Mouse (Mus musculus) retina, postnatal 1 day (tissue): Measurements from ENCODE around the gene Eif4g3.

Source experiments
- DNase-seq: peaks from one replicate; pipeline ENCODE4 v3.0.0-alpha.2; 2012

Gene Eif4g3

DNA sequence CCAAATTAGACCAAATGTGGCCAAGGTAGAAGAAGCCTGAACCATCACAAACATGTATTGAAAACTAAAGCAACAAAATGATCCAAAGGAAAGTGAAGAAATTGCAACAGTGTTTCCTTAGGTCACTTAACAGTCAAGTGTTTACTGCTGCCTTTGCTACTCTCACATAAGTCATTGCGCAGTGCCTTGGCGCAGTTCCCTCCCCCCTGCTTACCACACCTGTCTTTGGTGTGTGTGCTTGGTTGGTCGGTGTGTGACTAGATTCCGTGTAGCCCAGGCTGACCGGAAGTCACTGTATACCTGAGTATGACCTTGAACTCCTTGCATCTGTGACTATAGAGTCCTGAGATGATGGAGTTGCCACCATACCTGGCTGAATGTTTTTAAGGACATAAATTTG, 186.6 kb downstream of the Eif4g3 start:
- no peak for DNase-seq

DNA sequence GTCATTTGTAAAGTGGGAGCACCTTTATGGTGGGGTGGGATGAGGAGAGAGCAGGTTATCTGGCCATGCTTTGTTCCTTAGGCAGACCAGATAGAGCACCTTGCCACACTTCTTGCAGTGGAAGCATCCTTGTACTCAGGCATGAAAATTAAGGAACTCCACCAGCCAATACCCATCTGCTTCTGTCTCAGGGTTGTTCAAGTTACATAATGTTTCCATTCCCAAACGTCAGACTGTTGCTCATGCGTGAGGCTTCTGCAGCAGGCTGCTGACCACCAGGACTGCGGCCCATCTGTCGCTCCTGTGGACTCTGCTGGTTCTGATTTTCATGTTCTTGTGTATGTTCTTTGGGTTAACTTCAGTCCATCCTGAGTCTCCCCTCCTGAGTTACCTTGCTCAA, 187.9 kb downstream of the Eif4g3 start:
- no peak for DNase-seq

DNA sequence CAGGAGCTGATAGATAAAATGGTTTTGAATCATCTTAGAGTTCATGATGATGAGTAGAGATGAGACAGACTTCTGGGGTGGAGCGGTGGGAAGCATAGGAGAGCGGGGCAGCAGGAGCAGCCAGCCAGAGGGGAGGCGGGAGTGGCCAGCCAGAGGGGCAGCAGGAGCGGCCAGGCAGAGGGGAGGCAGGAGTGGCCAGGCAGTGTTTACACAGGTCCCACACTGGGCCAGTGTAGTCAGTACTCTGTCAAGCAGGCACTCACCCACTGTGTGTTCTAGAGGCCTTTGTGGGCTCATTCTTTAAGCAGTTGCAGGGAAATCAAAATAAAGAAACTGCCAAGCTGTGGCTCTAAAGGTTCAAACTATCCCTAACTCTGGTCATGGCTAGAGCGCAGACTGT, 191.2 kb downstream of the Eif4g3 start:
- no peak for DNase-seq

DNA sequence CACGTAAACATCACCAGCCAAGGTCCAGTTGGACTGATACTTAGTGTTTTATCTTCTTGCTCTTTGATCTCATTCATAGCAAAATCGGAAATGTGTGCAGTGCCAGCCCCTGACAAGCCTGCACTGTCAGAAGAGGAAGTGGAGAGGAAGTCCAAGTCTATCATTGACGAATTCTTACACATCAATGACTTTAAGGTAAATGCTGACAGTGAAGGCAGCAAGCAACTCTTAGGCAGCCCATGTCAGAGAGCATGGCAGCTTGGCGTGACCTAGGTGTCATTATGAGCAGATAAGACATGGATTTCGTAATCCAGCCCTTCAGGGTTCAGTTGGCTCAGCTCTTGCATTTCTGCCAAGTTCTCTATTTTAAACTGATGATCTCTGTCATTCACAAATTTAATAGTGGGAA, 191.8 kb downstream of the Eif4g3 start:
- DNase-seq, result no peak

DNA sequence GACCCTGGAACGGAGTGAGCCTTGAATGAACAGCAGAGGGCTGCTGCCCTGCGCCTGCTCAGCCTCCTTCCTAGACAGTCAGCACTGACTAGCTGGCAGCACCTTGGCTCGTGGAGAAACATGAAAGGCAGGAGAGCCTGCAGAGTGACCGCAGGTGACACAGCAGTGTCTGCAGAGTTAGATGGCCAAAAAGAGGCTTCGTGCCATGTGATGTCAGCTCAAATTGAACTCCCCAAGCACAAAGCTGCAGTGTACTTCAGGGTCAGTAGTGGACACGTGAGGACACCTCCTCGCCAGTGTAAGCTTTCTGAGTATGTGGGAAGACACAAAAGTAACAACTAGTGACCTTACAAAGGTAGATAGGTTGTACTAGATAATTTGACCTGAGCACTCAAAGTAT, 193.1 kb downstream of the Eif4g3 start:
- DNase-seq, result no peak

DNA sequence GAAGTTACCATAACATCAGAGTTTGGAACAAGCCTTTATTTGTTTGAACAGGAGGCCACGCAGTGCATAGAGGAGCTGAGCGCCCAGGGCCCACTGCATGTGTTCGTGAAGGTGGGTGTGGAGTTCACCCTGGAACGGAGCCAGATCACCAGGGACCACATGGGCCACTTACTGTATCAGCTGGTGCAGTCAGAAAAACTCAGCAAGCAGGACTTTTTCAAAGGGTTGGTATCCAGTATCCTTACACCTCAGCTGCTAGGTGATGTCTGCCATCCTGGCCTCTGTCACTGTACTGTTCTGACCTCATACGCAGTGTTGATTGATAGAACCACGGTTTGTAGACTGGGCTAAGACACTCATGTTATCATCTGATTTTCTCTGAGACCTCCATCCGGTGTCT, 195.2 kb downstream of the Eif4g3 start:
- no peak for DNase-seq

DNA sequence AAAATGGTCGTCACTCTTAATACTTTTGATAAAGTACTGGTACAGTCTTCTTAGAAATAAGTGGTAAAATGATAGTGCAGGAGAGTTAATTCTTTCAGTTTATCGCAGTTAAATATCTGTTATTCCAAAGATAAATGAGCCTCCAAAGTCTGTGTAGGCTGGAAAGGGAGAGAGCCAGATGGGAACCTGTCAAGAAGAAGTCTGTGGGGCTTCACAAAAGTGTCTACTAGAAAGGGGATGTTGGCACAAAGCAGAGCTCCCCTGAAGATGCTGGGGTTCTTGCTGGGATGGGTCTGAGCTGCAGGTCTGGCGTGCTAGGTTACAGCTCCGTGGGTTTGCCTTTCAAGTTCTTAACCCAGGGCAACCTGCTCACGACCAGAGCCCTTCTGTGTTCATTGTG, 199.7 kb downstream of the Eif4g3 start:
- no peak for DNase-seq

DNA sequence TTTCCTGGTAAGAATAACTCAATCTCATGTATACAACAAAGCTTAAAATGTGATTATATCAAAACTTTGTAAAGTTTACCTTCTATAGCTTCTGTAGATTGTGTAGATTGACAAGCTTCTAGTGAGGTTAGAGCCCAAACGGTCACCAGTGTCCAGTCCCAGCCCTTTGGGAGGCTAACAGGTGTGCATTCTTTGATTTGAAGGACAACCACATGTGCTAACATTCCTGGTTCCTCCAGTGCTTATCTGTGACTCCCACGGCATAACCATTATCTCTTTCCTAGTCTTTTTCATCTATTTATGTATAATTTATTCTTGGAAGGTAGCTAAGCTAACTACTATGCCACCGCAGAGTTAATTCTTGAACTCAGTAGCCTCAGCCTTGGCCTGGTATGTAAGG, 207.9 kb downstream of the Eif4g3 start:
- no peak for DNase-seq

DNA sequence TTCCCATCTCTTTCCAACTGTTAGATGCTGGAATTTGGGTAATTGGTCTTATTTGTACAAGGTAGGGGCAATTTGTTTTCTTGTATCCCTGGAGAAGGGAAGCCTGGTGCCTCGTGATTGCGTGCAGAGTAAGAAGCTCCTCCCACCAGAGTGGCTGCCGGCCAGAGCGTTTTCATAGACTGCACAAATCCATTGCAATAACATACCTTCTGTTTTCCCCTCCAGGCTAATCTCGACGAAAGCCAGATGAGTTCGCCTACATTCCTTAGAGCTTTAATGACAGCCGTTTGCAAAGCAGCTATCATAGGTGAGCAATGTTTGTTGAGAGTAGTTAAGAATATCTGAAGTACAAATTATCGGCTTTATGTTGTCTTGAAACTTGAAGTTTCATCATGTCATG, 208.9 kb downstream of the Eif4g3 start:
- no peak for DNase-seq

DNA sequence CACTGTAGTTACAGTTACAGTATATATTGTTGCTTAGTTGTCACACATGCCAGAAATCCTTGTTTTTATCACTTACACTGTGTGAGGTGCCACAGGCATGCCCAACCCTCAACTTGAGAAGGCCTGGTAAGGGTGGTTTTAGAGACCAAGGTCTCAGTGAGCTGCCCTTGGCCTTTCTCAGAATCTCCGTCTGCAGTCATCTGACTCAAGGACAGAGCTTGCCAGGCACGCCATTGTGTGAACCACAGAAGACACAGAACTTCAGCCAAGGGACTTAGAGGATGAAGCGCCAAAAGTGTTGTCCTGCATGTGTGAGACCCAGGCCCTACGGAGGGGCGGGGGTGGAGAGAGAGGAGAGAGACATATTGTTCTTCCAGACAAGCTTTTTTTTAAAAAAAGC, 217.3 kb downstream of the Eif4g3 start:
- no peak for DNase-seq

DNA sequence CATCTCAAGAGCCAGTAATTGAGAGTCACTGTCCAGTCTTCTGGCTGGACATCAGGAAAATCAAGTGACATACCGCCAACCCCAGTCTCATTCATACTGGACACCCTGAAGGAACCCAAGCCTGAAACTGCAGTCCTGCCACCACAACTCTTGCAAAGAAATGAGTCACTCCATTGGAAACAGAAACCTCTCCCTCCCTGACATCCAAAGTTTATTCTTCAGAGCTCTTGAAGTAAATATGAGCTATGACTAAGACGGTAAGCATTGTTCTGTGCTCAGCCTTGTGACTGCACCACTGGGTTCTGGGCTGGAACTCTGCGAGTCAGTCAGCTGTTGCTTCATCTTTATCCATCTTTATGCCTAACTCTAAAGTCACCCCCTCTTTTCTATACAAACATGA, 221.0 kb downstream of the Eif4g3 start:
- no peak for DNase-seq

DNA sequence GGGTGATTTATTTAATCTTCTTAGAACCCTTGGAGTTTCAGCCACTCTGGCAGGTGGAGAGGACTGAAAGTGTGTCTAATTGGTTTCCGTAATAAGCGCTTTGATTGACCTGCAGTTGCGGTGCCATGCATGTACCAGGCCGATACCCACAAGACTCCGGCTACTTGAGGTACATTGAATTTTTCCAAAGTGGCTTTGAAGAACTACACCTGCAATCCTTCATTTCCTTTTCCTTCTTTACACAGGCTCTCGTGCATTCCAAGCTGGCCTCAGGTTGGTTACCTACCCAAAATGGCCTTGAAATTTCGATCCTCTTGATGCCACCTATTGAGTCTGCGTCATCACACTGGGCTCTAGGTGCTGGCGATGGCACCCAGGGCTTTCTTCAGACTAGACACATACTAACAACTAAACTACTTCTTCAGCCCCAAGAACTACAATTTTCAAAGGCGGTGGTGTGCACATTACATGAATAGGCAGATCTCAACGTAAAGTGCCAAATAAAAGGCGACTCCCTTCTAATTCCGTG, 222.9 kb downstream of the Eif4g3 start:
- DNase-seq, result peak; percentile 36

DNA sequence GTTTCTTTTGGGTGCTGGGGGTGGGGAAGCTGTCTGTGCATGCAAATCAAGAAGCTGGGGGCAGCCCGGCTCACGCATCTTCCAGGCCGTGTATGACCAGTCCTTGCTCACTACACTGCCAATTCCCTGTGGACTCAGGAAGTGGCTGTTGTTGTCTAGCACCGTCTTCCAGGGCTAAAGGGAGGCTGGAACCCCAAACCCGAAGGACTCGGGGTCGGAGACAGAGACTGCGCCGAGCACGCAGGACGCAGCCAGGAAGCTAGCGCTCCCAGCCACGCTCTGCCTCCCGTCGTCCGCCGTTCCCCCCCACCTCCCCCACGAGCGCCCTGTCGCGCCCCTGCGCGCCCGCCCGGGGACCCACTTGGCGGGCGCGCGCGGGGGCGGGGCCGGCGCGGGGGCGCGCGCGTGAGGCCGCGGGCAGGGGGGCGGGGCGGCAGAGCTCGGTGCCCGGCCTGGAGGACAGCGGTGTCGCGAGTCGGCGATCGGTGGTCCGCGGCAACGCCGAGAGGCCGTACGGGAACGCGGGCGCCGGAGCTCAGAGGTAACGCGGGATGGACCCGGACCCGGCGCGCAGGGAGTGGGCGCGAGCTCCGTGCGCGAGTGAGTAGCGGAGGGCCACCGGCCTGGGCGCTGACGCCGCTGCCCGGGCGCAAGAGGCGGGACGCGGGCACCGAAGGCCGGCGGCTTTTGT, 223.5 kb downstream of the Eif4g3 start, which contains the start of gene Hp1bp3:
TSS of gene Hp1bp3 (plus strand) at position 97 of the 691 bp plus-strand sequence.
- peak; percentile 90 for DNase-seq

DNA sequence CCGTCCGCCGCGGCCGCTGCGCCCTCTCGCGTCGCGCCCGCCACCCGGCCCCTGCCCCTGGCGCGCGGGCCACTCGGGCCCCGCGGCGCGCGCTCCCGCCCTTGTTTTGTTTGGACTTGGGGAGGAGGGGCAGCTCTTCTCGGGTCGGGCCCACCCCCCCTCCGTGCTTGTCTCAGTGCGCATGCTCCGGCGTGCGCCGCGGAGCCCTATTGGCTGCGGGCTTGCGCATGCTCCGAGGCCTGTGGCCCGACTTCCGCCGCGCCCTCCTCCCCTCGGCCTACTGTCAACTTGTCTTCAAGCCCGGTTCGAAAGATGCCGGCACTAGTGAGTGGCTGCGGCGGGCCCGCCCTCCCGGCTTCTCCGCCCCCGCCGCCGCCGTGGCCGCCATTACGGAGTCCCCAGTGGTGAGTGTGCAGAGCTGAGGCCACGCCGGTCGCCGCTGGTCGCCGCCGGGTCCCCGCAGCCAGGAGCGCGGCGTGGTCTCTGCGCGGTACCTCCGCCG, 224.1 kb downstream of the Eif4g3 start:
- DNase-seq, result peak; percentile 98

DNA sequence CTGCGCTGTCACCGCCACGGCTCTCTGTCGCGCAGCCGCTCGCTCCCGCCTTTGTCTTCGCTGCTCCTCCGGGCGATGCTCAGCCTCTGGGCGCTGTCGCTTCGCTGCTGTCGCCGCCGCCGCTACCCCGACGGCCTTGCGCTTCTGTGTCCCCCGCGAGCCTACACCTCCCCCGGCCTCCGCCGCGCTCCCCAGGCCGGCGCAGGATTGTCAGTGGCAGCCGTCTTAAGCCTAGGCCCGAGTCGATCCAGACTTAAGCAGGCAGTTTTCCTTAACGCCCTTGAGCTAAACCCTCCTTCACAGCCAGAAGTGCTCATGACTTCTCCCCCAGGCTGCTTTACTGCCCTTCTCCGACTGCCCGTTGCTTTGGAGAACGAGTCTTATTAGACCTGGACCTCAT, 224.6 kb downstream of the Eif4g3 start:
- no peak for DNase-seq

DNA sequence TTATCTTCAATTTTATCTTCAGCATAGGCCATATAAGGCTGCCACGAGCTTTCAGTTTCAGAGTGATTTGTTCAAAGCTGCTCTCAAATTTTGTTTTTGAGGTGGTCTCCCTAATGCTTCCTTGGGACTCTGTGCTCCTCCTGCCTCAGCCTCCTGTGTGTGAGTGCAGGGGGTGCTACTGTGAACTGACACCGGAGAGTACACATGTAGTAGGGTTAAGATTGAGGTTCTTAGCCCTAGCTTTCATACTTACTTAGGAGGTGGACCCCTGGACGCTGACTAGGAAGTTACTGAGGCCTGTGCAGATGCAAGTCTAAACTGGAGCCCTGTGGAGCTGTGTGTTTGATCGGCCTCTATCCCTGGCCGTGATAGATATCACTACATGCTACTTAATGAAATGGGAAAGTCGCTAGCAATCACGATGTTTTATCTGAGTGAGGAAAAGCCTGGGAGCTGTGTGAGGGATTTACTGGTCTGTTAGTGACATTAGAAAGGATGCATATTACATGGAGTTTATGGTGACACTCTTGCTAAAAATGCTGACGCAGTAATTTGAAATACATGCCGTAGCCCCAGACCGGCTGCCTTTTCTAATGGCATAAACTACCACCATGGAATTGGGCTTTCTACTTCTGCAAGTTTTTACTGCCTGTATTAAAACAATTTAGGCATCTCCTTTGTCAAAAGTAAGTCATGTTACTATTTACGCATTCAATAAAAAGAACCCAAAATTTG, 225.3 kb downstream of the Eif4g3 start:
- DNase-seq, result no peak

DNA sequence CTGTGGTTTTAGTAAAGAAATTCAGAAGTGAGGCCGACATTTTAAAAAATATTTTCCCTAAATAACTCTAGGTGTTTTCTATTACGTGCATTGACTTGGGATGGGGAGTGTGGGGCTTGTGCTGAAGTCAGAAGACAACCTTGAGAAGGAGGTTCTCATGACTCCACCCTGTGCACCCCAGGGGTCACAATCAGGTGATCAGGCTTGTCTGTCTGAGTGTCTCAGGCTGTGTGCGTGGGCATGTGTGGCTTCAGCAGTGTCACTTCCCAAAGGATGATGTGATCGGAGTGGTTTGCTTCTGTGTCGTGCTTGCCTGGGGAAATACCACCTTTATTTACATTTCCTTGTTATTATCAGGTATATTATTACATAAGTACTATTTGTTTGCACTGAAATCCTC, 226.5 kb downstream of the Eif4g3 start:
- DNase-seq, result no peak

DNA sequence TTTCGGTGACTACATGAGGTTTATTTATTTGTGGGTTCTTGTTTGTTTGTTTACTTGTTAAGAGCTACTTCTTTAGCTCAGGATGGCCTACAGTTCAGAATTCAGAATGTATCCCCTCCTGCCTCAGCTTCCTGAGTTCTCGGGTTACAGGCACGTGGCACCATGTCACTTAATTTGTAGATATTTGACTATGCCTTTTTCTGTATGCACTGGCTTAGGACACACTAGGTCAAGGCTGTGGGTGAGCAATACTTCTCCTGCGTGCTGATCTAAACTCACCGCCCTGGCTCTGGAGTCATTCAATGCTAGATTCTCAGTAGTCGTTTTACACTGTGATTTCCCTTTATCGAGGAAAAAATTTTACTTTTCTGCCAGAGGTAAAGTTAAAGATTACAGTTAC, 227.9 kb downstream of the Eif4g3 start:
- DNase-seq, result no peak

DNA sequence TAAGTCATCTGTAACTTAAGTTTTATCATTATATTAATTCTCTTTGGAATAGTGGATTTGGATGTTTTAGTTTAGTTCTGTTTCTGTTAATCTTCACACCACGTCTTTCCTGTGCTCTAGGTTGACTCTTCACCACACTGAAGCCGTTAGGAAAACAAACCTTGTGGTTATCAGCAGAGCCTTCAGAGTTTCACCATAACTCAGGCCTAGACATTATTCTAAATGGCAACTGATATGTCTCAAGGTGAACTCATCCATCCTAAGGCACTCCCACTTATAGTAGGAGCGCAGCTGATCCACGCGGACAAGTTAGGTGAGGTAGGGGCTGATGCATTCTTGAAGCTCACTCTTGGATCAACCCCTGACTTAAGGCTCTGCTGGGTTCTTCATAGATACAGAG, 228.6 kb downstream of the Eif4g3 start:
- DNase-seq, result no peak

DNA sequence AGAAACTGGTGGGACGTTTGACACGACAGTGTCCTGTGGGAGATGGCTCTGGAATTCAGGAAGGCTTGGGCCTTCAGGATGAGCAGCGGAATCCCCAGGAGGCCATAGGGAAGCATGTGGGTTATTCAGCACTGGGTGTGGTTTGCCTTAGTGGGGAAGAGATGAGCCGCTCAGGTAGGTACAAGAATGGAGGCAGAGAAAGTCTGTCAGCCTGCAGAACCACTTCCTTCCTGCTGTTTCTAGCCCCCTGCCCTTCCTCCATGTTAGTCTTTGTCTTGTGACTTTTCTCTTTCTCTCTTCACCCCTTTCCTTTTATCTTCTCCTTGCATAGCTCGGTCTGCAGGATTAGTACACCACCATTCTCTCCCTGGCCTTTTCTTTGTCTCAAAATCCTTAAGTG, 229.6 kb downstream of the Eif4g3 start:
- no peak for DNase-seq

DNA sequence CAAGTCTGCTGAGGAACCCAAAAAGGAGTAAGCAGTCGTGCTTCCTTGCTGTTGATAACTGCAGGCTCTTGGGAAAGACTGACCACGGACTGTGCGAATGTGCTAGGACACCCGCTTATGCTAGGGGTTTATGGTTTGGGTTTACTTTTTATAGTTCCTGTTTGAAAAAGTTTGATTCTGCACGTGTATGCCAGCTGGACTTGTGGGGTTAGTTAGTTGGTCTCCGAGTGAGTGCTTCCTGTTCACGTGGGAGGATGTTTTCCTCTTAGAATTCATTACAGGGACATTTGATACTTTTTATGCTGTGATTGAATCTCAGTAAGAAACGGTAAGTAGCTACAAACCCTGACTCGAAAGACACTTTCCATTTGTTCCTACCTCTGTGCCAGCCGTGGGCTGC, 230.8 kb downstream of the Eif4g3 start:
- no peak for DNase-seq

DNA sequence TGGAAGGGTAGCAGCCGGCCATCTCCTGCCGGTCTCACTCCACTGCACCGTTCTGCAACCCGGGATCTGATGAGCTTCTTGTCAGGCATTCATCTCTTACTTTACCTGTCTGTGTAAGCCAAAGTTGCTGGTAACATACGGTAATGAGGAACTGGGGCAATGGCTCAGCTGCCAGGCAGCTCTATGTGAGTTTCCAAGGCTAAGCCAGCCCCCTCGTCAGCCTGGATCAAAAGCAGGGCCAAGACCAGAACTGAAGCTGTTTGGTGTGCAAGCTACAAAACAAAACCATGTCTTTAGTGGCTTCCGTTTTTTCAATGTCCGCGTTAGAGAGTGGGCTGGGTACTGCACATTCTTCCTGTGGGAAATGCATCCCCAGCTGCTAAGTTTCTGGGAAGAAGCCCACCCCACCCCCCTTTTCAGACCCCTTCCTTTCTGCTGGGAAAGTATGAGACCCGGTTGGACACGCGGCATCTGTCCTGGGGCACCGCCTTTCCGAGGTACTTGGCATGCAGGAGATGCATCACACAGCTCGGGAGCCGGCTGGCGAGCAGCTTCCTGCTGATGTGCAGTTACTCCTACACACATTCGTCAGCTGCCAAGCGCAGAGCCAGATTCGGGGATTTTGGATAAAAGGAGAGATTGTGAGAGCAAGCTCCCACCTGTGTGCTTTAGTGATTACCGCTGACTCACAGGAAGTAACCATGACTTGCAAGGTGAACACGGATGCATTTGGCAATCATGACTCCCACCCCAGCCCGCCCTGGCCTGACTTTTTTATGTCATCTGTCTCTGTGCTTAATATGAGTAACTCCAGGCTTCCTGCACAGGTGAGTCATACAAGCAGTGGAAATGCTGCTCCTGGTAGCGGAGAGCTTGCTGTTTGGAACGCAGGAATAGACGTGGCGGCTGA, 254.2 kb downstream of the Eif4g3 start:
- no peak for DNase-seq
